Mouse (Mus musculus) embryo, embryonic 10 days (tissue): ENCODE data around the gene Ppp1r12b.
A peak's percentile ranks its signal among the peaks of the same experiment; 100 is the strongest.

Experiments
- DNase-seq: peaks from one replicate; pipeline ENCODE4 v3.0.0-alpha.2; 2015; ENCODE audit warnings: low spot score

The Ppp1r12b gene

DNA sequence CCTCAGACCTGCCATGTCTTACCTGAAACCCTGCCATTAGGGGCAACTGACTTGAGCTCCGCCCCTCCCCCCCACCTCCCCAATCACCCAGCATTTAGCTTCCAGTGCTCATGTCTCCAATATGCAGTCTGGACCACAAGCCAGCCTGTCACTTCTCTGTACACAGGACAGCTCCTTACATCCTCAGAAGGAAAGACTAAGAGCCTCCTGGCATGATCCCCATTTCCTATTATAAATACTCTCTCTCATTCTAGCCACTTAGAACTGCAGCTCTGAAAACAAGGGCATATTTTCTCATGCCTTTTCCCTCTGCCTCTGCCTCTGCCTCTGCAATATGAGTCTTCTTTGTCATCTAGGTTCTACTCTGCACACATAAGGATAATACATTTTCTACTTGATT, 159.7 kb downstream of the Ppp1r12b start:
- no peak for DNase-seq

DNA sequence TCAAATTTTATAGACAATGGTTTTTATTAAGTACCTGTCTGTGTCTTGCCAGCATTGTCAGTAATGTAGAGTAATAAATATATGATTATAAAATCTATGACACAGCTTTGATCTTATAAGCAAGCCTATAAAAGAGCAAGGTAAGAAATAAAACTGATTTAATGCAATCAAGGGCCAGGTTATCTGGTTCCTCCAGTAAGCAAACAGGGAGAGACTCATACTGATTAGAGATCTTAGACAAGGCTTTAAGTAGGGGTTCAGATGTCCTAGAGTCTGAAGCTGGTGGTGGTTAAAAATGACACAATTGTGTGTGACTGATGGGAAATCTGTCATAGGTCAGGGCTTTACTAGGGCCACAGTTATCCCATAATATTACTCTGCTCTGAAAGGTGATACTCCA, 164.3 kb downstream of the Ppp1r12b start:
- no peak for DNase-seq

DNA sequence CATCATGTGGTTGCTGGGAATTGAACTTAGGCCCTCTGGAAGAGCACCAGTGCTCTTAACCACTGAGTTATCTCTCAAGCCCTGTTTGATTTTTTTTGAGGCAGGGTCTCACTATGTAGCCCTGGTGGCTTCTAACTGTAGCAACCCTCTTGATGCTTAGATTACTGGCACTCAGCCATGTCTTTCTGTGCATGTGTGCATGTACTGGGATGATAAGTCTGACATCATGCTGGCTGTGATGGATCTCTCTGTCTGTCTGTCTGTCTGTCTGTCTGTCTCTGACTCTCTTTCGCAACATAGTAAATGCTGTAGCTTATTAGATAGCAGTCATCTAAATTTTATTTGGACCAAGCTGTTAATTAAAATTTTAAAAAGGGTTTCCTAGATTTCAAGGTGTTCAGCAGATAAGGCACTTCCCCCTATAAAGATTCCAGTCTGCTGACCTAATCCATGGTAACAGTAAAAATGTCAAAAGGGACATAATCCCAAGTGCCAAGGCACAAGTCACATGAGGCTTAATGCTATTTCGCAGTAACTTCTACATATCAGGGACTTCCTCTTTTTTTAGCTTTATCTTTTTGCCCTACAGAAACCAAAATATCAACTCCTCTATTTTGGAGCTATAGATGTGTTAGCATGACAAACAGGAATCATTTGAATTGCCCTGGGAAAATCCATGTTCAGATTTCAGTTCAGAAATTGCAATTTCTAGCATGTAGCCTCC, 164.9 kb downstream of the Ppp1r12b start:
- DNase-seq = no peak

DNA sequence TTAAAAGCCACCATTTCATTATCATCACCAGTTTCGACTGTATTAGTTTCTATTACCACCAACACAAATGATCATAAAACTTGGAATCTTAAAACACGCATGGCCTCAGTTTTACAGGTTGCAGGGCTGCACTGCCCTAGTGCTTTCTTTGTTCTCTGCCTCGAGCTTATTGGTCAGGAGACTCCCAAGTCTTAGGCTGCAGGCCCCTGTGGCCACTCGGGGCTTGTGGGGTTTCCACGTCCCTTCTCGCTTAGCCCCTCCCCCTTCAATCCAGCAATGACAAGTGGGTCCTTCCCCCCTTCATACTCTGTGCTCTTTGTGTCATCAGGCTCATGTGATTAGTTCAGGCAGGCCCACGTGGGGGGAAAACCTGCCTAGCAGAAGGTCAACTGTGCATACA, 167.6 kb downstream of the Ppp1r12b start:
- no peak for DNase-seq

DNA sequence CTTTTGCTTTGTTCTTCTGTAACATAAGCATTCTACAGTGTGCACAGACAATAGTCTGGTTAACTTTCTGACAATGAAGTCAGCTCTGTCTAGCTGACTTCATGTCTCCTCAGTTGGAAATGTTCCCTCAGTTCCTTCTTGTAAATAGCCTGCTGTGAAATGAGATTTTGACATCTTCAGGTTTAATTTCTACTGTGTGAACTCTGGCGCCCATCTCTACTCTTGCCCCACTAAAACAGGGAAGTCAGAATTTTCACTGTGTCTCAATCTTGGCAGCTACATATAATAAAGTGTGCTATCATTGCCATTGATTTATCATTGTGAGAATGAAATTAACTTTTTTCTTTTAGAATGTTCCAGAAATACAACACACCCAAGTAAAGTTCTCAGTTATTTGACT, 170.8 kb downstream of the Ppp1r12b start:
- no peak for DNase-seq

DNA sequence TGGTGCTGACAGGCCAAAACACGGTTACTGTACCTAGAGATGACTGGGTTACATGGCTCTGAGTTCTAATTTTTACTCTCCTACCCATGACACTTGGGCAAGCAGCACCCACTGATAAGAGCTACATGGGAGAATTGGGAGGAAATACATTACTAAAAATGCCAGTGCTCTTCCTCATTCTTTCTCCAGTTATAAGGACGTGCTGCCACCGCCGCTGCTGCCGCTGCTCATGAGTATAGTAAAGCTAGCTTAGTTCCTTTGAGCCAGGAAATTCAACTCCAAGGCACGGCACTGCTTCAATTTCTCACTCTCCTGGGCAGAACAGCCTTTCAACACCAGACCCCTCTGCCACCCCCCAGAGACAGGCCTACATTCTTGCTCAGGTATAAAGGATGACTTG, 171.3 kb downstream of the Ppp1r12b start:
- DNase-seq = no peak

DNA sequence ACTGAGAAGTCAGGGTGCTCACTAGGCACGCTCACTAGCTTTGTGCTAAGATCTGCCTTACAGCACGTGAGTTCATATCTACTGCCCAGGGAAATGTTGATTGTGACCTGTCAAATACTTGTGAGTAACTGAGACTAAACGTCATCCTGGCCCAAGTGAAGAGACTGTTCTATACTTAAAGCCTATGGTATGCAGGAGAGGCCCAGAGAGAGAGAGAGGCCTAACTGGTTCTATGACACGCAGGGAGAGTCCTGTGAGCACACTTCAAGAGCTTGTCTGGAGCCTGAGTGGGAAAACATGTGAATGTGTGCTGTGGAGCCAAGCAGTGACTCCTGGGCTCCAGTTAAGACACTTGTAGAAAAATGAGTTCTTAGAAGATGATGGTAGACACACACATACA, 171.8 kb downstream of the Ppp1r12b start:
- no peak for DNase-seq

DNA sequence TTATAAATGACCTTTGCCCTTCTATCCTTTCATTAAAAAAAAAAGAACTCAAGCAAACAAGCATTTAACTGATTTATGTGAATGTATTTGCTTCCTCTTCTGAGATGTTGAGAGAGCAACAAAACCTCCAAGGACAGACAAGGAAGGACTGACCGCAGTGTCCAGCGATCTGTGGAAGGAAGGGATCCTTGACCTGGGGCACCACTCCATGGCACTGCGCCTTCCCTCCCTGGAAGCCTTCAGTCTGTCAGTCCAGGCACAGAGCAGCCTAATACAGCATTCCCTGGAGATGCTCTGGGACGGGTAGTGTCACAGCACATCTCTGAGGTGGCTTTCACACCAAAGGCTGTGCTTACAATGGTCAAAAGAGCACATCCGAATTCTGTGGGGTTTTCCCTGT, 172.9 kb downstream of the Ppp1r12b start:
- no peak for DNase-seq

DNA sequence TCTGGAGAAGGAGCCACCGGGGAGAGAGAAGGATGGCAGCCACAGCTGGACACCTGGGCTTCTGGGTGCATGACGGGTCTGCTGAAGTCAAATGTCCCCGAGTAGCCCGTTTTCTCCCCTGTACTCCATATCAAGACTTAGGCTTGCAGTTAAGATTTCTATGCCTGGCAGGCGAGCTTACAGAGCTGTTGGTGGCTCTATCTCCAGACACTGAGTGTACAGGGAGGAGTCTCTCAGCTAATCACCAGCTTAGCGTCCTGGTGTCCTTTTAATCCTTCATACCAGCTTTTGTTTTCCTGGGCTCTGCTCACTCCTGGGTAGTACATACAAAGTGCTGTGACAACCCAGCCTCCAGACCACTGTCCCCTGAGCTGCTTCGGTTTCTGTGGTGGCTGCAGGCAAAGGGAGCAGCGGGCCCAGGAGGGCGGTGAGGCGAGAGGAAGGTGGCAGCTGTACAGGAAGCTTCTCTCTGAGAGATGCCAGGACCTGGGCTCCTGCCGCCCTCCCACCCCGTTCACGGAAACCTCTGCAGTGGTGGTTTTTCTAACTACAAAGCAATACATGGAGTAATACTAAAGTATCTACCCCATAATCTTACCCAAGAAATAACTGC, 177.7 kb downstream of the Ppp1r12b start:
- no peak for DNase-seq

DNA sequence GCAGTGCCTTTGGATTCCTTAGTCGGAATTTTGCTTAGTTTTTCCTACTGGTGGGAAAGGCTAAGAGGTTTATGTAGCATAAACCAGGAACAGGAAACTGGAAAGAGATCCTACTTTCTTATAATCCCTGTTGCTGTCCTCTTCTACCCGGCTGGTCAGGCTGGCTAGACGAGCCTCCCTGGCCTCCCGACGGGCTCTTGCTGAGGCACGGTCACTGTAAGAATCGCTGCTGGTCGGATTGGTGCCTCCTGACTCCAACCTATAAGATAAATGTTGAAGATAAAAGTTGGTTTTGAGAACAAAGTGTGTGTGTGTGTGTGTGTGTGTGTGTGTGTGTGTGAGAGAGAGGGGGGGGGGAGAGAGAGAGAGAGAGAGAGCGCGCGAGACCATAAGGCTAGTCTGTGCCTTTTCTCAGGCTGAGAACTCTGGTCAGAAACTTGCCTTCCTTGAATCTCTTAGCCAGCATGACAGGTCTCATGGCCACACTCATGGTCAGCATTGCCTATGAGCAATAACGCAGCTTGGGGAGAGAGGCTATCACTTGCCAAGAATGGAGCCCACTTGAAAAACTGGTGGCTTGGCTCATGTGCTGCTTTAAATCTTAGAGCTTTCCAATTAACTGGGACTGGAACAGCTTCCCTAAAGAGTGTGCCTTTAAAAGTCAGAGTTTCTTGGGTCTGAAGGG, 178.4 kb downstream of the Ppp1r12b start:
- DNase-seq = no peak

DNA sequence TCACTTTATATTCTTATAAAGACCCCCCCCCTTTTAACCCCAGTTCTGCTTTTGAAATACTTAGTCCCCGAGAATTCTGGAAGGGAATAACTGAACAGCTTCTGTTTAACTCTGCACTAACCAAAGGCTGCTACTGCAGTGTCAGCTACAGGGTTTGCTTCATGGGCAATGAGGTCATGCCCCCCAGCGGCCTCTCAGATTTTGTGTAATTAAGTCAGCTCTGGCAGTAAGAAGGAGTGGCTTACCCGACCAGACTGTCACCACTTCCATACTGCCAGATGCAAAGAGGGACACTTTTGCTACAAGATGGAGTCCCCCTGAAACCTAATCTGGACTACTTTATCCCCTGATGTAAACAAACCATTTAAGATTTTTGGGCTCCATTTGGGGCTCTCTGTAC, 180.1 kb downstream of the Ppp1r12b start:
- DNase-seq = no peak

DNA sequence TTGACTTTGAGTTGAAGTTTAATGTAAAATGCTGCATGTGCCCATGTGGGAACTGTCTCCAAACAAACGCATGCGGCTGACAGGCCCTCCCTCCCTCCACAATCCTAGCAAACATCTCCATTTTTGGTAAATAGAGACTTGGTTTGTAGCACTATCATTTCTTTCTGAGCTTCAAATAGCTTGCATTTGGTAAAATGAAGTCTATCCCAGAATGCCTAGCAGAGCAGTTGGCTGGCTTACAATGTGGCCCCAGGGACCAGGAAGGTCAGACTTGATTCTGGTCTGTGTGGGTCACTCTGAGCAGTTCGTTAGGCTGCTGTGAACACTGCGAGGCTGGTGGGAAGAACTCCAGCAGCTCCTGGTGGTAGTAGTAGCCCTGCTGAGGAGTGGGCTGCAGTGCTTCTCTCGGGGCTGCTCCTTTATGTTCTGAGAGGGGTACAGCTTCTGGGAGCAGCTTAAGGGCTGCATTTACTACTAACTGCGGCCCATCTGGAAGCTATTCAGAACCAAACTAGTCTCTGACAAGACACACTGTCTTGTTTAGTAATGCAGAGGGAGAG, 180.9 kb downstream of the Ppp1r12b start:
- DNase-seq = peak; percentile 36

DNA sequence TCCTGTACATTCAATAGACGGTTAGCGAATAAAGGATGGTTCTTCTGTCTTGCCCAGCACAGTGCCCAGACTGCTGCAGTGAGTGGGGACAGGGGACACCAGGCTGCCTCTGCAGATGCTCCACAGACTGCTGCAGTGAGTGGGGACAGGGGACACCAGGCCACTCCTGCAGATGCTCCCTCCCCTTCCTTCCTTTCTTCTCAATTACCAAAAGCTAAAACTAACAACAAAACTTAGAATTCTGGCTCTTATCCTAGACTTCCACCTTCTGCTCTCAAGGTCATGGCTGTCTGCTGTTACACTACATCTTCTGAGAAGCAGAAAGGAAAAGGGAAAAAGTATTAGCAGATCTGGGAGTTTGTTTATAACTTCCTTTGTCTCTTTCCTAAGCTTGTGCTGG, 181.5 kb downstream of the Ppp1r12b start:
- DNase-seq = no peak

DNA sequence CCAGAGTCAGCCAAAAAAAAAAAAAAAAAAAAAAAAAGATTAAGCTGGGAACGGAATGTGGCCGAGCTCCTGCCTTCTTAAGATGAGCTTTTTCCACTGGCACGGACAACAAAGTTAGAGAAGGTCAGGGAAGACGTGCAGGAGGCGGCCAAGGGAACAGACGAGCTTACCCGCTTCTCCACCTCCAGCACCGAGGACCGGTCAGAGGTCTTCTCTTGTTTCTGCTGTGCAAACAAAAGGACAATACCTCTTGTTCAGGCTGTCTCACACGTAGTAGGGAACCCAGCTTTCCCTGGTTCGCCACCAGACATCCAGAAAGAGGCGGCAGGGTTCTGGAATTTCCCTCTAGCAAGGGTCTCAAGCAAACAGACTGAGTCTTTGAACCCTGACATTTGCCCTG, 182.5 kb downstream of the Ppp1r12b start:
- no peak for DNase-seq

DNA sequence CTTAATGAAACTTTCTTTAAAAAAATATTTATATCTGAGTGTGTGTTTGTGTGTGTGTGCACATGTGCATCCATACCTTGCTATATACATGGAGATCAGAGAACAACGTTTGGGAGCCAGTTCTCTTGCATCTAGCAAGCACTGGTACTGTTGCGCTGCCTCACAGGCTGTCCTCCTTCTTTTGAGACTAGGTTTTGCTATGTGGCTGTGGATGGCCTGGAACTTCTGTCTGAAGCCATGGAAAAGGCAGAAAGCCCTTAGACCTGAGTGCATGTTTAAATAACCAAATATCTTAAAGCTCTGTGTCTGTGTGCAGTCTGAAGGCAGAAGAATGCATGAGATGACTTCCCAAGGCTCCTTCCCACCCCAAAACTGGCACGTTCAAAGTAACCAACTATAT, 182.9 kb downstream of the Ppp1r12b start:
- no peak for DNase-seq

DNA sequence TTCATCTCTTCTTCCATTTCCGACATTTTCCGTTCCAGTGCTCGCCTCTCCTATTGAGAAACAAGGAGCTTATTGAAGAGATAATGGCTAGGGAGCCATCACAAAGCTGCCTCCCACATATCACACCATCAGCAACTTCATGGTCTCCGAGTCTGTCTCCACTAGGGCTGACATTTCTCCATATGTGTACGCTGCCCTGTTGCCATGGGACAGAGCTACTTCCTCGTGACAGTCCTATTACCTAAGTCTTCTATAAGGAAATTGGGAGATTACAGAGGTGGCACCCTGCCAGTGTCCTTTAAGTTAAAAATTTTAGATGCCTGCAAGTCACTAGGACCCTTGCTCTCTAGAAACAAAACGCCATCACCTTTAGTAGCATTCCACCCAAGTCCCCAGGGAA, 183.7 kb downstream of the Ppp1r12b start:
- no peak for DNase-seq

DNA sequence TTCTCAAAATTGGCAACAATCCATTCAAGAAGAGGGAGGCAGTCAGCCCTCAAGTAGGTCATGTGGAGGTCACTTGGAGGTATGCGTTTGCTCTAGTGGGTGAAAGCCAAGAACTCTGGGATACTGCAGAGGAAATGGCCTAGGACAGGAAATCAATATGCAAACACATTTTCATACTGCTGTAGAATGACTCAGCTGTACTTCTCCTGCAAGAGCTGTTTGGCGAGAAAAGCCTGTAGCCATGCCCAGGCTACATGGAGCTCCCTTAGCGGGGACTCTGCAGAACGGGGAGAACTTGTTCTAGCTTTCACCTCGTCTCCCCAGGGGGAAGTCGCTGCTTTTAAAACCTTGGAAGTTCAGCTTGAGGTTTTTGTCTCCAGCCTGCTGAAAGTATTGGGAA, 184.4 kb downstream of the Ppp1r12b start:
- no peak for DNase-seq

DNA sequence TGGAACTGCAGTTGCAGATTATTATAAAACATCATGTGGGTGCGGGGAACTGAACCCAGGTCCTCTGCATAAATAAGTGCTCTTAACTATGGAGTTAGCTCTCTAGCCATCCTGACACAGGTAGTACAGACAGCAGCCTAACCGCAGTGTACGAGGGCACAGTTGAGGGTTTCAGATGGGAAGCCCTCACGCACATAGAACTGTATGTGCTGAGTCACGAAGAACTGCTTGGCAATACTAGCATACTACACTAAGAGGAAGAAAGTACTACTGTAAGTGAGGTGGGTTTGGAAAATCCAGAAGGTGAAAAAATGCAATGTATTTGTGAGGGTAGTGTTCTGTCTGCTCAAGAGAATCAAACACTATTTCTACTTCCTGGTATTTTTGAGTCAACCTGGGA, 185.4 kb downstream of the Ppp1r12b start:
- no peak for DNase-seq

DNA sequence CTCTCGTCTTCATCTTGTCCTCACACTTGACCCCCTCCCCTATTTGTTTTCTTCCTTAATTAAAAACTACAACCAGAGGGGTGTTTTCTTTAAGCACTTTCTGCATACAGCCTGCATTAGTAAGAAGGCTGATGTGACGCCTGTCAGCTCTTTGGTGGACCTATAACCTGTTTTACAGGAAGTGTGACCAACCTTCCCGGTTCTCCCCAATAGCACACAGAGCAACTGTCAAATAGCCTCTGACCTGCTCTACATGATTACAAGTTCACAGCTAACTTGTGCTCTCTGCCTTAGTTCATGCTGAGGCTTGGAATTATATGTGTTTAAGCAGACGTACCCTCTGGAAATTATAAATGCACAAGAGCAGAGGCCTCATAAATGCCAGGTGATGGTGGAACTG, 189.3 kb downstream of the Ppp1r12b start:
- no peak for DNase-seq

DNA sequence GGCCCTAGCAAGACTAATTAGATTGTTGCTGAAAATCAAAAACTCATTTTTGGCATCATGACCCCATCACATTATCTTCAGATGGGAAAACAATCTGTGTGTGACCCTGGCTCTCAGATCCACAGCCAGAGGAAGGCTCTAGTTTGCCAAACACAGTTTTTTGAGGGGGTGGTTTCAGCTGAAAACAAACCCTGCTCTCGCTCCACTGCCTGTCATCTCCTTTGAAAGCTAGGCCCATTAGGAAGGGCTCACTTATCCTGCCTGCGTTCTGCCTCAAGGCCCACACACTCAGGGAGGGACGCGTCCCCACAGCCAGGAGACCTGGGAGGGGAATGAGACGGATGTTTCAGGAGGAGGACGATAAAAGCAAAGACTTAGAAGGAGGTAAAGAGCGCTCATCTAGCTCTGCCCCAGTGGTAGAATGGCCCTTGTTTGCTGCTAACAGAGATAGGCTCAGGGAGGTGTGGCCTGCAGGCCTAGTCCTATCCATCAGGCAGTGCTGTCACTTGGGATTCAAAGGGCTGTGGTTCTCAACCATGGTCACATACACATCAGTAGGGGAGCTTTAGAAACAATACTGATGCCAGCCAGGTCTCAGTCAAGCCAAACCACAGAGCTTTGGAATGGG, 190.8 kb downstream of the Ppp1r12b start:
- DNase-seq = no peak

DNA sequence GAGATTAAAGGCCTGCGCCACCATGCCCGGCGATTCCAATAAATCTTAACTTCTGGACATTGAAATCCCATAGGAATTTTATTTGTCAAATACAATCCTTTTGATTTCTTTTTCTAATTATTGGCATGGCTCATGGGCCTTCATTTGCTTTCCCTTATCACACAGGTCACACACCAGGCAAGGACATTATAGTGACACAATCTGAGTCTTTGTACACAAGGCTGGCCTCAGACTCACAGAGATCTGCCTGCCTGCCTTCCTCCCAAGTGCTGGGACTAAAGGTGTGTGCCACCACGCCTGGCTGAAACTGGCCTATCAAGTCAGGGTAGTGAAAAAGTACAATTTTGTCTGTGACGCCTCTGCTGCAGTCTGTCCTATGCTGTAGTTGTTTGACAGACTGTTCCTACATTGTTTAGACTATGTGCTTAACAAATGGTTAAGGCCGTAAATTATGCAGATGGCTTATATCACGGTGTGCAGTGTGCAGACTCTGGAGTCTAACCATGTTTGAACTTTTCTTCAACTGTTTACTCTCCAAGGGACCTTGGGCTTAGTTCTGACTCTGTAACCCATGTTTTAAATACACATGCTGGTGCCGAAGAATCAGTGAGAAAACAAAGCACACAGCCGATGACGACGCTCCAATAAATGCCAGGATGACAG, 191.8 kb downstream of the Ppp1r12b start:
- no peak for DNase-seq

DNA sequence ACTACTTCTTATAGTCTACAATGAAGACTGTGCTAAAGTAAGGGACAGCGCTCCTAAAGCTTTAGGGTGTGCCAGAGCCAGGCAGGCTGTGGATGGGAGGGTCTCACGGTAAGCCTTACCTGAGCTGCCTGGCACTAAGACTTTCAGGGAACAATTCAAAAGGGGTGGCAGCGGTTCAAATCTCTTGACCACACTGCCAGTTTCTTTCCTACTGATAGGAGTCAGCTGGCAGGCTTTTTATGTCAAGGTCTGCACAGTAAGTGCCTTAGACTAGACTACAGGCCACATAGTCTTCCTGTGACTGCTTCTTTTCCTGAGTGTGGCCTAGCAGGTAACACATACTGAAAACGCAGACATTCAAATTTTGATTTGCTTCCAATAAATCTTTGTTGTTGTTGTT, 192.5 kb downstream of the Ppp1r12b start:
- no peak for DNase-seq
